In the genomic region with DNA sequence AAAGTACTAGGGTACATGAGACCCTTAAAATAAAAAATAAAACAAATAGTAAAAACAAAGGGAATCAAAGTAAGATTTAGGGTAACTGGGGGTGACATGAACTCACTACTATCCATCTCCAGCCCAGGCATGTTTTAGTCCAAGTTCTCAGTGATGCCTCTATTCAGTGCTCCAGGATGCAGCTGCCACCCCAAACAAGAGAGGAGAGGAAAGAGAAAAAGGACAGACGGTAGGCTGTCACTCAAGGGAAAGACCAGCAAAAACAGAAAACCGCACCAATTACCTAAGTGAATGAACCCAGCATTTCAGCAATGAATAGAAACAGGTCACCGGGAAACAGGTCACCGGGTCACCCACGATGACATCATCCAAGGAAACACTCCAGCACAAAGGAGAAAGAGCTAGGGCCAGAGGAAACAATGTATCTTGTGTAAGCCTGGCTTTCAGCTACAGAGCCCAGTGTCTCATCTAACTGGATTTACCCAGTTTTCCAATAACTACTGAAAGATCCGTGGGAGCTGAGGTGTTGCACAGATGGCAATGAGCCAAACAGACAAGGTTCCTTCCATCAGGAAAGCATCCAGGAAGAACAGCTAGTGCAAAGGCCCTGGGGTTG, we compare ENCODE assay signal across 18 mouse cellular contexts.
DNase-seq lines count a peak whose midpoint lies in the region; ATAC-seq lines count a peak whose summit lies in the region.
"Had no signal": no experiment of that assay in that cellular context is flagged by ENCODE, and none has a peak within 500 bp of the region (broad histone marks: within the 10 kb centered on the region; RNA-seq: fewer than 3 reads in every experiment).

No protein-coding gene starts in this region.

- H3K9me3 ChIP-seq in forebrain, embryonic 16.5 days (ENCODE audit: control insufficient read depth, low read length) = no peaks in the 10 kb centered on the region
- H3K9me3 ChIP-seq: heart, embryonic 13.5 days; limb, embryonic 12.5 days had no signal

- H3K9ac ChIP-seq in forebrain, embryonic 16.5 days (replicated peaks; ENCODE audit: low read depth, low read length) = no peak overlapping the region
- H3K9ac ChIP-seq: heart, embryonic 13.5 days; hindbrain, embryonic 14.5 days; limb, embryonic 12.5 days had no signal

- H3K4me2 ChIP-seq in forebrain, embryonic 16.5 days (ENCODE audit: low read length) = no peak overlapping the region
- H3K4me2 ChIP-seq: heart, embryonic 13.5 days; limb, embryonic 12.5 days had no signal

- H3K27ac ChIP-seq in forebrain, embryonic 16.5 days (ENCODE audit: low read length) = no peak overlapping the region
- H3K27ac ChIP-seq: heart, embryonic 13.5 days; hindbrain, embryonic 14.5 days; limb, embryonic 12.5 days had no signal

- peak; percentile 29 for DNase-seq in adrenal gland, postnatal 36 days
- no peak for DNase-seq in adrenal gland, postnatal 25 days
- peak; percentile 55 for DNase-seq in 3T3-L1 (ENCODE audit: low read depth, low spot score)
- DNase-seq in embryo, embryonic 9.5 days (ENCODE audit: extremely low spot score) = peak; percentile 33
- DNase-seq in layer of hippocampus, adult 8-10 months (ENCODE audit: low spot score in 2 of 2) = no peak
- no peak for DNase-seq in heart, postnatal 14 days
- no peak for DNase-seq in cerebellum, adult 11 months
- DNase-seq: cerebellum, adult 18-20 months; gastrocnemius, postnatal 25 days; kidney, adult 18-20 months; kidney, postnatal 4 days; layer of hippocampus, postnatal 36 days; right cerebral cortex, postnatal 25 days; thymus, adult 2 months had no signal

- peak; percentile 39; the same call in 1 of the 2 replicates for ATAC-seq in forebrain, embryonic 16.5 days

- intact Hi-C loops in heart, postnatal 14 days (cut with DNase I) = no loop called here

- no peaks in the 10 kb centered on the region for H3K36me3 ChIP-seq in forebrain, embryonic 16.5 days (ENCODE audit: control insufficient read depth, insufficient read depth)
- H3K36me3 ChIP-seq: heart, embryonic 13.5 days; limb, embryonic 12.5 days had no signal

- no peaks in the 10 kb centered on the region for H3K27me3 ChIP-seq in forebrain, embryonic 16.5 days (replicated peaks; ENCODE audit: control insufficient read depth, insufficient read depth, low read length)
- H3K27me3 ChIP-seq: heart, embryonic 13.5 days; limb, embryonic 12.5 days had no signal

- WGBS in forebrain, embryonic 16.5 days = 10% methylated on average over 6 of the region's 6 CpGs

- H3K4me1 ChIP-seq in forebrain, embryonic 16.5 days (replicated peaks; ENCODE audit: control insufficient read depth, insufficient read depth, low read length) = peaks cover 17% of the 10 kb centered on the region
- H3K4me1 ChIP-seq: heart, embryonic 13.5 days had no signal

- no peak overlapping the region for H3K4me3 ChIP-seq in forebrain, embryonic 16.5 days (replicated peaks; ENCODE audit: low read length)
- H3K4me3 ChIP-seq: heart, embryonic 13.5 days; limb, embryonic 12.5 days had no signal

Comparison
In these comparisons a context has a peak if more than half of its experiments do, and no peak if none do; other contexts are left out.
1. DNase-seq: peak in adrenal gland, postnatal 36 days (2 of 2), 3T3-L1 (single experiment) and embryo, embryonic 9.5 days (single experiment); none in adrenal gland, postnatal 25 days (single experiment), layer of hippocampus, adult 8-10 months (0 of 2), heart, postnatal 14 days (0 of 2) and cerebellum, adult 11 months (single experiment).